Mouse (Mus musculus): ENCODE data around the gene Atp6v0b.

The Atp6v0b gene

DNA sequence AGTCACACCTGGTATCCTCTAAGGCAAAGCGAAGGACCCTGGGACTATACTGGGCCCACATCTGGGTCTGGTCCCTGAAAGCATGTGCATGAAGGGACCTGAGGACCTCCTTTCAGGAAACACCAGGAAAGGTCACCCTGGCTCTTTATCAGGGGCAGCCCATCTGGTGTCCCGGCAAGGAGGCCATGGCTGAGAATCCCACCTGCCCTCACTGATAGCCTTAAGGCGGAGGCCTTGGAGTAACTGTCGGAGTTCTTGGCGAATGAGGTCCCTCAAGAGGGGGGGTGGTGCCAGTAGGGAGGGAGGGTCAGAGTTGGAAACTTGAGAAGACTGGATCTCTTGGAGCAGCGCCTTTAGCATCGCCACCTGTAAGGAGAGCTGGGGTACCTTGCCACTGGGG is 15.3 kb downstream of the Atp6v0b start:
- DNase-seq (ENCODE audit: low read depth) = no peak

DNA sequence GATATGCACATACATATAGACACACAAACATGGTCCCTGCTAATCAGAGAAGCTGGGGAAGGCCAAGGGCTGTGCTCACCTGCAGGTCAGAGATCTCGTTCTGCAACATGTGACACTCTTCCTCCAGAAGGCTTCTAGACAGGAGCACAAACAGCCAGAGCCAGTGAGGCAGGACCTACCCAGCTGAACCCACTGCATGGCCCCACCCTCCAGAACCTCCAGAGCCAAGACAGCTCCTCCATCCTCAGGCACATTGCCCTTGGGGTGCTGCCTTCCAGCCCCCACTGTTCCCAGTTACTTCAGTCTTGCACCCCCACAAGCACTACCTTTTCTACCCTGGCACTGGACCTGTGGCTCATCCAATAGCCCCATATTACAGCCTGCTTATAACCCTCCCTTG is 16.7 kb downstream of the Atp6v0b start:
- DNase-seq (ENCODE audit: low read depth) = no peak

- DNase-seq (ENCODE audit: low read depth) = no peak
Observed at GRCm38 (mm10) chr4:117869317-117869716, 17.8 kb downstream of the Atp6v0b start.

DNA sequence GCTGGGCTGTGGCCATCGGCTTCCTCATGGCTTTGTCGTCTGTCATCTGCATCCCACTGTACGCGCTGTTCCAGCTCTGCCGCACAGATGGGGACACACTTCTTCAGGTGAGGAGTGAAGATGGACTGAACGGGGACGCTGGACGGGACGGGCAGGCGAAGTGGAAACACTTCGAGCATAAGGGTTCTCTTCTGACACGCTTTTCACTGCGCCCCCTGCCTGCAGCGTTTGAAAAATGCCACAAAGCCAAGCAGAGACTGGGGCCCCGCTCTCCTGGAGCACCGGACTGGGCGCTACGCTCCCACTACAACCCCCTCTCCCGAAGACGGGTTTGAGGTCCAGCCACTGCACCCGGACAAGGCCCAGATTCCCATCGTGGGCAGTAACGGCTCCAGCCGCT is 19.3 kb downstream of the Atp6v0b start:
- DNase-seq (ENCODE audit: low read depth) = peak; percentile 60

DNA sequence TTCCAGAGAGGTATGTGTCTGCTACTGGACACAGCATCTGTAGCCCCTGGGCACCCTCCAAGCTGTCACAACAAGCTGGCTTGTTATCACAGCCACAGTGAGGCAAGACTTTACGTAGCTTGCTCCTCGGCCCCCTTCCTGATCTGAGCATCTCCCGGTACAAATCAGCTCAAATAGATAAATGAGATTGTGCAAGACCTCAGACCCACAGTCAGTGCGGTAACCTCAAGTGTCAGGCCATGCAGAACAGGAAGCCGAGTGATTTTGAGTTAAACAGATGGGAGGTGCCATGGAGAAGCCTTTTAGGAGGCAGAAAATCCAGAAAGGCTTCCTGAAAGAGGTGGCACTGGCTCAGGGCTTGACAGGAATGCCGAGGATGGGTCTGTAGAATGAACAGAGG is 20.1 kb downstream of the Atp6v0b start:
- DNase-seq (ENCODE audit: low read depth) = no peak

GRCm38 (mm10) chr4:117866083-117866482 is 21.1 kb downstream of the Atp6v0b start:
- no peak for DNase-seq (ENCODE audit: low read depth)

DNA sequence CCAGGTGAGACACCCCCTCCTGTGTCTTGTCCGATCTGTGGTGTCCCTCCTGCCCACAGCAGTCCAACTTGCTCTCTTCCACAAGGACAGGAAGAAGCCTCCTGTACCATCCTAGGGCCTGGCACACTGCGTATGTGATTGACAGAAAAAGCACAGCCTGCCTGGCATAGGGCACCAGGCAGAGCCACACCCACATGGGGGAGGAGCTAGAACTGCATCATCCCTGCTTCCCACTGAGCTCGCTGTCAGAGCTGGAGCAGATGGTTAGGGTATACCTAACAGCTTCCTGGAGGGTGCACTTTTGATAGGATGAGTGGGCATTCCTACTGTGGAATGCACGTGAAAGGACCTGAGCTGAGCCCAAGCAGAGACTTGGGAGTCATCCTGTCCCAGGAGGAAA is 24.3 kb downstream of the Atp6v0b start:
- no peak for DNase-seq (ENCODE audit: low read depth)

DNA sequence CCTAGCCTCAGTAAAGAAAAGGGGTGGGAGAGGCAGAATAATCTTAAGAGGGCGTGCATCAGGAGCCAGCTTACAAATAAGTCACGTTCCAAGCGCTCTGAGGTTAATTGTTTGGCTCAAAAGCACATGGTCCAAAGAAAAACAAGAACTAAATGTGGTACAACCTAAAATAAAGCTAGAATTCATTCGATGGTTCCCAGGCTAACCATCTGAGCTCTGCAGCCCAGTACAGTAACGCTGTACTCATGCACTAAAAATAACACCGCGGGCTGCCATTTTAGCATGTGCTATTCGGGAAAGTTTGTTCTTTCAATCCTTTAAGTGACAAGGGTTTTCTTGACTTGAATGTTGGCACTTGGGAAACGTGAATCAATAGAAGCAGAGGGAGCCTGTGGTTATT is 26.6 kb downstream of the Atp6v0b start:
- DNase-seq (ENCODE audit: low read depth) = no peak

DNA sequence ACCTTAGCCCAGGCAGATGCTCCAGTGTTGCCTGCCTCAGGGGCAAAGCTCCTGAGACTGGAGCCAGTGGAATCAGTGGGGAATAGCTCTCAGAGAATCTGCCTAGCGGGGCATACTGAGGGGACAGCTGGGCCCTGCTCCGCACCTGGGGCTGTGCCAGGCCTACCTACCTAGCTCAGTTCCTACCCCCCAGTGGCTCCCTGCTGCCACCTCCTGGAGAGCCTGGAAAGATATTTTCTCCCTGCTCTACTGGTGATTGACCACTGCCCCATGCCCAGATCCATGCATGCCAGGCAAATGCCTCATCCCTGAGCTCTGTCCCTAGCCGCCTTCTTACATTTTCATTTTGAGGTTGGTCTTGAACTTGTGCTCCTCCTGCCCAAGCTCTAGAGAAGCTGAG is 28.3 kb downstream of the Atp6v0b start:
- DNase-seq (ENCODE audit: low read depth) = peak; percentile 24

GRCm38 (mm10) chr4:117855146-117855545 is 32.0 kb downstream of the Atp6v0b start:
- DNase-seq (ENCODE audit: low read depth) = no peak

DNA sequence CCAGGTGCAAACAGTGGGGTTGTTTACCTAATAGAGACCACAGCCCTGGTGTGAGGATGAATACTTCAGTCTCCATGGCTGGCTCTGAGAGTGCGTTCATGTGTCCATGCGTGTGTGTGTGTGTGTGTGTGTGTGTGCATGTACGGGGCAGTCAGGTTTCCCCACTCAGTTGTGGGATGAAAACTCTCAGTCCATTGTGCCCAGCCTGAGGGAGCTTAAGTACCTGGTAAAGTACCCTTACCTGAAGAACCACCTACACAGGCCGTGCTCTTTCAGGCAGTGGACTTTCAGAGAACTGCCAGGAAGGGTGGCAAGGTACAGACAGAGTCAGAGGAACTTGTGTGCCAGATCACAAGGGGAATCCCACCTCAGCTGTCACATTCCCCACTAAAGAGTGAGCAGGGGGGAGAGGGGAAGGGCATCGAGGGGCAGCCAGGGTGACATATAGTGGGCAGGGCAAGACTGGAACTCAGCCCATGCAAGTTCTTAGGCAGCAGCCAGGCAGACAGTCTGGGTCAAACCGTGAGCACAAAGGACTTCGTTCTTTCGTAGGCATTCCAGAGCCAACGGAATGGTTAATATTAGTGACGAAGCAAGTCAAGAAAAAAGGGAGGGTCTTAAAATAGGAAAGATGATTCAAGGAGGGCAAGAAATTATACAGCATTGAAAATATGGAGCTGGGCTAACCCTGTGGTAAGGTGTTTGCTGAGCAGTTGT is 34.8 kb downstream of the Atp6v0b start:
- no peak for DNase-seq (ENCODE audit: low read depth)

- no peak for DNase-seq (ENCODE audit: low read depth)
Observed at GRCm38 (mm10) chr4:117850871-117851270, 36.3 kb downstream of the Atp6v0b start.

- DNase-seq (ENCODE audit: low read depth) = no peak
Observed at GRCm38 (mm10) chr4:117850176-117850575, 37.0 kb downstream of the Atp6v0b start.

DNA sequence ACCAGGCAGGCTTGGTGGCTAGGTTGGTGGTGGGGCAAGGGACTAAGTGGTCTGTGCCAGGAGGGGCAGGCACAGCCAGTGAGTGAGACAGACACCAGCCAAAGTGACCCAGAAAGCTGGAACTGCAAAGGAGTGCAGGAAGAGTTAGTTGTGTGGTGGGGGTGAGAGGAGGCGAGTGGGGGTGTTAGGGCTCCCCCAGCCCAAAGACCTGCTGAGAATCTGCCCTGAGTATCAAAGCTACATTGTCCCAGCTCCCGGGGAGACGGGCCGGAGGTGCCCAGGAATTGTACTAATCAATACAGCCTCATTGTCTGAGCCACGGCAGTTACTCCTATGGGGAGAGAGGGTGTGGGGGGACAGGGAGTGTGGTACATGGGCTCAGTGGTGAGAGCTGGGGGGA is 37.6 kb downstream of the Atp6v0b start:
- DNase-seq (ENCODE audit: low read depth) = no peak

DNA sequence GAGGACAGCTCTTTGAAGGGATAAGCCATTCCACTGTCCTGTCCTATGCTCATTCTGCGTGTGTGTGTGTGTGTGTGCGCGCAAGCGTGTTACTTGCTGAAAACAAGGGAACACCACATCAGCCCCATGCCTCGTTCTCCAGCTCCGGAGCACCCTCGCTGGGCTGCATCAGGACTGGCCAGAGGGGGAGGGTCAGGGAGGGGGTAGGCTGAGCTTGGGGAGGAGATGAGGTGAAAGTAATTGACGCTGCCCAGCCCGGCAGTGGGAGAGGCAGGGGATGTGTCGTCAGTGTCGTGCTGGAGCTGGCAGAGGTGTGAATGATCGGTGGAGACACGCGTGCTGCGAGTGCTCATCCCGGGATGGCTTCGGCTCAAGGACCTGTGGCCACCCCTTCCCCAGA is 38.1 kb downstream of the Atp6v0b start:
- DNase-seq (ENCODE audit: low read depth) = no peak

DNA sequence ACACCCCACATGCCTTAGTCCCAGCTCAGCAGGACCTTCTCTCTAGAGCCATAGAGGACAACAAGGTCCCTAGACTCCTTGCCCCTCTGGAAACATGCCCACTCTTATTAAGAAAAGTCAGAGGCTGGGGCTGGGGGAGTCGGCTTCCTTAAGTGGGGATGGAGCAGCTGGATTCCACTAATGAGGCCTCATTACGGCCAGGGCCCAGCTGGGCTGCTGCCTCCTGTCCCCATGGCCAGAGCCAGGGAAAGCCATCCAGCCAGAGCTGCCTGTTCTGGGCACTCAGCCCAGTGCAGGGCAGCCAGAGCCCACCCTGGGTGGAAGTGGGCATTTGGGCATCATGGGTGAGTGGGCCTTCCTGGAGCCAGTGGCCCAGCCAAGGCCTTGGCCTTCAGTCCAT is 40.1 kb downstream of the Atp6v0b start:
- no peak for DNase-seq (ENCODE audit: low read depth)

DNA sequence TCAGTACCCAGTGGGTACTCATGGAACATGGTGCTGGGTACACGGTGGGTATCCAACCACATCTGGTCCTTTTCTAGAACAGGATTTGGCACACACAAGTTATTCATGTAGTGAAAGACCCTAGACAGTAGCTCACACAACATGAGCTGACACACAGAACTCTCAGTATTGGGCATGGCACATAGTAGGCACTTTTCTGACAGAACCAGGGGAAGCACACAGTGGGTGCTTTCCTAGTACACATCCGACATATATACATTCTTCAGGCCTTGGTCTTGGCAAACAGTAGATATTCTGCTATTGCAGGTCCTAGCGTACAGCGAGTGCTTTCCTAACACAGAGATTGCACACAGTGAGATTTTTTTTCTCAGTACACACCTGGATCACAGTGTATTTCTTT is 40.9 kb downstream of the Atp6v0b start:
- DNase-seq (ENCODE audit: low read depth) = no peak

GRCm38 (mm10) chr4:117845316-117845715 is 41.8 kb downstream of the Atp6v0b start:
- no peak for DNase-seq (ENCODE audit: low read depth)

GRCm38 (mm10) chr4:117844467-117844866 is 42.7 kb downstream of the Atp6v0b start:
- DNase-seq (ENCODE audit: low read depth) = no peak

GRCm38 (mm10) chr4:117843101-117843500 is 44.0 kb downstream of the Atp6v0b start:
- no peak for DNase-seq (ENCODE audit: low read depth)

GRCm38 (mm10) chr4:117841566-117841965 is 45.6 kb downstream of the Atp6v0b start:
- DNase-seq (ENCODE audit: low read depth) = no peak

- no peak for DNase-seq (ENCODE audit: low read depth)
Observed at GRCm38 (mm10) chr4:117840821-117841220, 46.3 kb downstream of the Atp6v0b start.

- DNase-seq (ENCODE audit: low read depth) = no peak
Observed at GRCm38 (mm10) chr4:117839366-117839765, 47.8 kb downstream of the Atp6v0b start.

GRCm38 (mm10) chr4:117837271-117837670 is 49.9 kb downstream of the Atp6v0b start:
- no peak for DNase-seq (ENCODE audit: low read depth)
